Mouse (Mus musculus) thymus, postnatal 14 days (tissue): ENCODE data around the gene Lsm3.
"Not testable (repeated sequence)": the region's sequence is repeated elsewhere in the genome, so short reads cannot be mapped to it uniquely, and the experiment has no call there.

Source experiments
- DNase-seq: peaks from one replicate; pipeline ENCODE4 v3.0.0; 2021

The Lsm3 gene

GRCm38 (mm10) chr6:91515545-91516449, at the start of gene Lsm3, which contains the start of gene Xpc:
Gene Lsm3, plus strand, starts transcription at chr6:91515928.
Gene Xpc, minus strand, starts transcription at chr6:91515888.
- DNase-seq = peak; percentile 98

GRCm38 (mm10) chr6:91467106-91467505, 48.6 kb upstream of the Lsm3 start:
- DNase-seq = no peak

- no peak for DNase-seq
Measured at GRCm38 (mm10) chr6:91470712-91471111, 45.0 kb upstream of the Lsm3 start.

GRCm38 (mm10) chr6:91471427-91471826, 44.3 kb upstream of the Lsm3 start:
- not testable (repeated sequence) for DNase-seq

GRCm38 (mm10) chr6:91472319-91472718, 43.4 kb upstream of the Lsm3 start:
- DNase-seq = peak; percentile 12

- DNase-seq = peak; percentile 98
Measured at GRCm38 (mm10) chr6:91472868-91473804, 42.6 kb upstream of the Lsm3 start, which contains the start of the genes Chchd4 and Tmem43. Gene Chchd4, minus strand, starts transcription at chr6:91473546. Gene Tmem43, plus strand, starts transcription at chr6:91473703.

- DNase-seq = no peak
Measured at GRCm38 (mm10) chr6:91473805-91474440, 41.8 kb upstream of the Lsm3 start.

GRCm38 (mm10) chr6:91474441-91475190, 41.1 kb upstream of the Lsm3 start:
- peak; percentile 21 for DNase-seq

- DNase-seq = no peak
Measured at GRCm38 (mm10) chr6:91476541-91476940, 39.2 kb upstream of the Lsm3 start.

- no peak for DNase-seq
Measured at GRCm38 (mm10) chr6:91483371-91483770, 32.4 kb upstream of the Lsm3 start.

GRCm38 (mm10) chr6:91486736-91487453, 28.8 kb upstream of the Lsm3 start:
- DNase-seq = no peak

- DNase-seq = no peak
Measured at GRCm38 (mm10) chr6:91488496-91489212, 27.1 kb upstream of the Lsm3 start.

- DNase-seq = no peak
Measured at GRCm38 (mm10) chr6:91489872-91490271, 25.9 kb upstream of the Lsm3 start.

- DNase-seq = no peak
Measured at GRCm38 (mm10) chr6:91491004-91491403, 24.7 kb upstream of the Lsm3 start.

GRCm38 (mm10) chr6:91493053-91493452, 22.7 kb upstream of the Lsm3 start:
- no peak for DNase-seq

GRCm38 (mm10) chr6:91494526-91494925, 21.2 kb upstream of the Lsm3 start:
- DNase-seq = no peak

- DNase-seq = no peak
Measured at GRCm38 (mm10) chr6:91503302-91503701, 12.4 kb upstream of the Lsm3 start.

- DNase-seq = peak; percentile 81
Measured at GRCm38 (mm10) chr6:91506036-91506435, 9.7 kb upstream of the Lsm3 start.

GRCm38 (mm10) chr6:91508041-91508440, 7.7 kb upstream of the Lsm3 start:
- peak; percentile 68 for DNase-seq

- DNase-seq = peak; percentile 92
Measured at GRCm38 (mm10) chr6:91509326-91509725, 6.4 kb upstream of the Lsm3 start.

- DNase-seq = no peak
Measured at GRCm38 (mm10) chr6:91510211-91510610, 5.5 kb upstream of the Lsm3 start.
